Mouse (Mus musculus) kidney, postnatal 25 days (tissue): ENCODE measurements at regions not wholly inside any gene's neighbourhood (a gene's known extent, or its start where the extent isn't known, plus 50 kb on each side); places are given as distances from the start of the nearest gene placed in this dataset.

Experiments used
- DNase-seq, 2 experiments: peaks; one replicate each; pipeline ENCODE4 v3.0.0; 2021; ENCODE audit warnings: mixed read lengths in 2 of 2

GRCm38 (mm10) chr17:62058016-62058415, 823.1 kb downstream of the Efna5 start:
- no peak for DNase-seq

- DNase-seq: no peak
Observed at GRCm38 (mm10) chr17:62054801-62055200, 826.3 kb downstream of the Efna5 start.

GRCm38 (mm10) chr17:62048989-62049388, 832.1 kb downstream of the Efna5 start:
- DNase-seq: no peak

GRCm38 (mm10) chr17:62030614-62031013, 850.5 kb downstream of the Efna5 start:
- no peak for DNase-seq
